Mouse (Mus musculus) macrophage (primary cell): ENCODE data around the gene Lin54. TPM values are rescaled to one million over a fixed set of nuclear protein-coding genes. Genes with fewer than 3 reads are reported as not detected.

ENCODE experiments used
- polyA plus RNA-seq: library from polyadenylated mRNA; stranded (reverse); fragments of 250-400 nt; gene quantifications from 3 replicates; pipeline ENCODE4 v1.2.4, GENCODE M21; 2018; ENCODE audit warnings: inconsistent platforms

Gene Lin54
- polyA plus RNA-seq, 1 experiment from 2014 or later = 11.2 TPM

Other genes starting within 250 kb of the Lin54 start
- 76.4 to 148 TPM (median 91.1 TPM) in 3 replicates for gene Sec31a, start 84.4 kb downstream of the Lin54 start, polyA plus RNA-seq
- 39.5 to 73.9 TPM (median 51.8 TPM) in 3 replicates for gene Cops4, start 17.7 kb upstream of the Lin54 start, polyA plus RNA-seq
- gene Plac8, start 71.6 kb upstream of the Lin54 start, polyA plus RNA-seq = 5.2 to 21.7 TPM (median 7.8 TPM) in 3 replicates
- gene Coq2, start 174.5 kb upstream of the Lin54 start, polyA plus RNA-seq = 13.7 to 36.1 TPM (median 24.5 TPM) in 3 replicates
- gene Hpse, start 219.1 kb upstream of the Lin54 start, polyA plus RNA-seq = 120 to 460 TPM (median 276 TPM) in 3 replicates